Mouse (Mus musculus) v-Abl transformed pro-B cells (cell line): ENCODE measurements around the gene Insrr.

Source experiments
- in situ Hi-C, 2 experiments: fragments of 400-800 bp; cut with MboI; formaldehyde crosslinking; loops; one replicate each; pipeline ENCODE4 v1.15.1; 2025; ENCODE audit not compliant: unreplicated experiment in 2 of 2

The Insrr gene

GRCm38 (mm10) chr3:87769506-87769905 is 27.2 kb upstream of the Insrr start:
- in situ Hi-C loops = loop anchor here in 1 of 2 experiments (10.0 kb wide), 1 partner anchor 305 kb away; the partner anchor contains the start of gene Ttc24

- in situ Hi-C loops = loop anchor here in 1 of 2 experiments (5.0 kb wide), 1 partner anchor 47 kb away; no protein-coding TSS in a partner anchor
These were observed 26.5 kb upstream of the Insrr start for GRCm38 (mm10) chr3:87770280-87770679.

GRCm38 (mm10) chr3:87771088-87771487 is 25.7 kb upstream of the Insrr start:
- in situ Hi-C loops = loop anchor here in 1 of 2 experiments (5.0 kb wide), 1 partner anchor 46 kb away; no protein-coding TSS in a partner anchor

GRCm38 (mm10) chr3:87778283-87778682 is 18.5 kb upstream of the Insrr start:
- in situ Hi-C loops = loop anchor here in 1 of 2 experiments (25.0 kb wide), 1 partner anchor 184 kb away; the partner anchor contains the start of gene Nes

GRCm38 (mm10) chr3:87779086-87779485 is 17.7 kb upstream of the Insrr start:
- in situ Hi-C loops = loop anchor here in 1 of 2 experiments (25.0 kb wide), 1 partner anchor 183 kb away; the partner anchor contains the start of gene Nes

GRCm38 (mm10) chr3:87783282-87784023 is 13.3 kb upstream of the Insrr start:
- in situ Hi-C loops = loop anchor here in 1 of 2 experiments (25.0 kb wide), 1 partner anchor 179 kb away; the partner anchor contains the start of gene Nes

GRCm38 (mm10) chr3:87785156-87785555 is 11.6 kb upstream of the Insrr start:
- in situ Hi-C loops = loop anchor here in 1 of 2 experiments (5.0 to 25.0 kb wide), 2 partner anchors 77 to 177 kb away; partner anchors contain the start of gene Nes

- in situ Hi-C loops = loop anchor here in 1 of 2 experiments (5.0 to 25.0 kb wide), 2 partner anchors 77 to 177 kb away; partner anchors contain the start of gene Nes
These were observed 11.0 kb upstream of the Insrr start for GRCm38 (mm10) chr3:87785626-87786214.

- in situ Hi-C loops = loop anchor here in 1 of 2 experiments (5.0 to 25.0 kb wide), 2 partner anchors 73 to 173 kb away; partner anchors contain the start of gene Nes
These were observed 7.5 kb upstream of the Insrr start for GRCm38 (mm10) chr3:87789248-87789647.

GRCm38 (mm10) chr3:87789768-87790167 is 7.0 kb upstream of the Insrr start:
- in situ Hi-C loops = loop anchor here in 1 of 2 experiments (5.0 to 25.0 kb wide), 2 partner anchors 73 to 173 kb away; partner anchors contain the start of gene Nes

- in situ Hi-C loops = loop anchor here (5.0 to 25.0 kb wide), 2 partner anchors 62 to 167 kb away; partner anchors contain the start of gene Nes (in 1 of the 2)
These were observed 1.8 kb upstream of the Insrr start, which contains the start of gene Ntrk1 for GRCm38 (mm10) chr3:87794922-87795325. Gene Ntrk1 (minus strand): TSS chr3:87795162.

GRCm38 (mm10) chr3:87795336-87796277 is 1.1 kb upstream of the Insrr start:
- in situ Hi-C loops = loop anchor here (5.0 to 25.0 kb wide), 2 partner anchors 62 to 167 kb away; partner anchors contain the start of gene Nes (in 1 of the 2)

GRCm38 (mm10) chr3:87801681-87802080 is 4.9 kb downstream of the Insrr start:
- in situ Hi-C loops = no loop called here

- in situ Hi-C loops = no loop called here
These were observed 7.4 kb downstream of the Insrr start for GRCm38 (mm10) chr3:87804038-87804677.

GRCm38 (mm10) chr3:87809322-87809962 is 12.7 kb downstream of the Insrr start:
- in situ Hi-C loops = no loop called here

- in situ Hi-C loops = loop anchor here in 1 of 2 experiments (10.0 kb wide), 1 partner anchor 56 kb away; no protein-coding TSS in a partner anchor
These were observed 14.5 kb downstream of the Insrr start for GRCm38 (mm10) chr3:87811297-87811696.

GRCm38 (mm10) chr3:87812413-87812812 is 15.7 kb downstream of the Insrr start:
- in situ Hi-C loops = loop anchor here in 1 of 2 experiments (10.0 kb wide), 1 partner anchor 58 kb away; no protein-coding TSS in a partner anchor

GRCm38 (mm10) chr3:87812873-87813272 is 16.1 kb downstream of the Insrr start:
- in situ Hi-C loops = loop anchor here in 1 of 2 experiments (10.0 kb wide), 1 partner anchor 58 kb away; no protein-coding TSS in a partner anchor
